Mouse (Mus musculus): ENCODE data around the gene Cer1. TPM values are rescaled to one million over a fixed set of nuclear protein-coding genes. Genes with fewer than 3 reads are reported as not detected.

Gene Cer1
- 0.24 and 0.25 TPM in 2 replicates for polyA plus RNA-seq (2015; fragmentation: Nextera tagmentation; extraction: Ambion mirVana)

DNA sequence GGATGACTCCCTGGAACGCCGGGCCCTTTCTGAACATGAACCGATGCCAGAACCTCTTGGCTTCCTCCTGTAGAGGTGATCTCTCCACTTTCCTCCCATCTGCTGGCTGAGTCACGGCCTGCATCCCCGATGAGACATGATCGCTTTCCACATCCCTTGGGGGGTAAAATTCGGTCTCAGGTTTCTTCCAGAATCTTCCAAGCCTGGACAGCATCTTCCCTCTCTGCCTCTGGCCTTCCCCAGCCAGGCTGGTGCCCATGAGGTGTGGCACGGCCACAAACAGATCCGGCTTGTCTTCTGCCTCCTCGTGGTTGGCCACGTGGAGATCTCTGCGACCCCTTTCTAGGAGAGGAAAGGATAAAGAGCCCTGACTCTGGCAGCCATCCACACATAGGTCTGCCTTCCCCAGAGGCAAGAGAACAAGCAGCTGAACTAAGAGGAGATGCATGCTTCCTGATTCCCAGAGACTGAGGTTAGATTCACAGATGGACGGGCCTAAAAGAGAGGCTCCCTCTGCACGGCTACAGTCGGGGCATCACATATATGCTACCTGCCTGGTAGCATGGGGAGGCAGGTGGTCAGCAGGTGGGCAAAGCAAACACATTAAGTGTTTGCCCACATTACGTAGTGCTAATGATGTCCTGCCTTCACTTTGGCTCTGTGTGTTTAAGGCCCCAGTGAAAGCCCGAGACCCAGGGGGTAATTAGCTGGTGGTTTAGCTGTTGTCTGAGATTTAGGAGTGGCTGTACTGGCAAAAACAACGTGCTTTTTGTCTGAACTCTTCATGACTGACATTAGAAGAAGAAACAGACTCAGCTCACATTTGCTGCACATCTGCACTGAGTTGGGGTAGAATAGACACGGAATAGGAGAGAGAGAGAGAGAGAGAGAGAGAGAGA, at the start of gene Cer1:
Gene Cer1, minus strand, starts transcription at position 513 of the 899 bp plus-strand sequence.
- no peak for ATAC-seq (ENCODE audit: low read depth)

DNA sequence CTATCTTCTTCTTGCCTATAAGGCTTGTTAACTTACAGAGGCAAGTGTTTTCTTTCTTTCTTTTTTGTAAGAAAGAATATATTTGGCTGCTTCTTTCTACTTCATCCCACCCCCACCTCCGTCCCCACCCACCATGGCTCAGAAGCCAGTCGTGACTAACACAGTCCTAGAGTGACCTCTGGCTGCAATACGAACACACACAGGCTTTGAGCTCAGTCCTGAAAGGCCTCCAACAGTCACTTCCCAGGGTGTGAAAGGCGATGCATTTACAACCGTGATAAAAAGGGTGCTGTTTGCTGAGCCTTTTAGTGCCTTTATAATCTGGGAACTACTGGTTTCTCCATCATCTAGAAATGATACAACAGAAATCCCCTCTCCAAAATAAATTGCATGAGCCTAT, 49.4 kb upstream of the Cer1 start:
- no peak overlapping the region for H3K27ac ChIP-seq (ENCODE audit: low read length)
- H3K27me3 ChIP-seq (ENCODE audit: control insufficient read depth, insufficient read depth, low read depth, low read length), result no peaks in the 10 kb centered on the region
- H3K36me3 ChIP-seq (ENCODE audit: control insufficient read depth, insufficient read depth, low read length), result no peaks in the 10 kb centered on the region
- WGBS, result 19% methylated on average over 5 of the region's 5 CpGs
- no peak overlapping the region; the same call in 1 of the 2 replicates for H3K4me2 ChIP-seq (ENCODE audit: low read depth, low read length)
- no peaks in the 10 kb centered on the region for H3K4me1 ChIP-seq (replicated peaks; ENCODE audit: control insufficient read depth, insufficient read depth, low read length)
- H3K4me3 ChIP-seq (ENCODE audit: low read length), result no peak overlapping the region
- no peaks in the 10 kb centered on the region for H3K9me3 ChIP-seq (ENCODE audit: control insufficient read depth, low read length)
- no peak overlapping the region for H3K9ac ChIP-seq (ENCODE audit: low read length)
- ATAC-seq (ENCODE audit: low read depth), result peak; percentile 87

More for the DNA sequence above, at the start of gene Cer1:
- Histone ChIP-seq H3K36me3 (ENCODE audit: control insufficient read depth, insufficient read depth, low read length) (no peaks in the 10 kb centered on the region), H3K27ac (ENCODE audit: low read length) (no peak within 1 kb of the TSS), H3K4me1 (replicated peaks; ENCODE audit: control insufficient read depth, insufficient read depth, low read length) (peaks cover 4% of the 10 kb centered on the region; the same call in 1 of the 2 replicates), H3K9me3 (ENCODE audit: control insufficient read depth, low read length) (no peaks in the 10 kb centered on the region), H3K27me3 (ENCODE audit: control insufficient read depth, insufficient read depth, low read depth, low read length) (no peaks in the 10 kb centered on the region), H3K4me2 (ENCODE audit: low read depth, low read length) (no peak within 1 kb of the TSS), H3K9ac (ENCODE audit: low read length) (no peak within 1 kb of the TSS), H3K4me3 (ENCODE audit: low read length) (no peak within 1 kb of the TSS)
- WGBS, result 53% methylated on average over 18 of the region's 19 CpGs

- Histone ChIP-seq H3K36me3 (ENCODE audit: control insufficient read depth, insufficient read depth, low read length) (no peaks in the 10 kb centered on the region), H3K4me1 (replicated peaks; ENCODE audit: control insufficient read depth, insufficient read depth, low read length) (no peaks in the 10 kb centered on the region), H3K9ac (ENCODE audit: low read length) (peak overlapping the region; percentile 30; the same call in 1 of the 2 replicates), H3K9me3 (ENCODE audit: control insufficient read depth, low read length) (no peaks in the 10 kb centered on the region), H3K27ac (ENCODE audit: low read length) (no peak overlapping the region), H3K4me3 (ENCODE audit: low read length) (peak overlapping the region; percentile 28), H3K4me2 (ENCODE audit: low read depth, low read length) (peak overlapping the region; percentile 31), H3K27me3 (ENCODE audit: control insufficient read depth, insufficient read depth, low read depth, low read length) (no peaks in the 10 kb centered on the region)
- peak; percentile 64; the same call in 1 of the 2 replicates for ATAC-seq (ENCODE audit: low read depth)
- 17% methylated on average over 14 of the region's 14 CpGs for WGBS
Measured at GRCm38 (mm10) chr4:82933698-82934210, 48.8 kb upstream of the Cer1 start.

DNA sequence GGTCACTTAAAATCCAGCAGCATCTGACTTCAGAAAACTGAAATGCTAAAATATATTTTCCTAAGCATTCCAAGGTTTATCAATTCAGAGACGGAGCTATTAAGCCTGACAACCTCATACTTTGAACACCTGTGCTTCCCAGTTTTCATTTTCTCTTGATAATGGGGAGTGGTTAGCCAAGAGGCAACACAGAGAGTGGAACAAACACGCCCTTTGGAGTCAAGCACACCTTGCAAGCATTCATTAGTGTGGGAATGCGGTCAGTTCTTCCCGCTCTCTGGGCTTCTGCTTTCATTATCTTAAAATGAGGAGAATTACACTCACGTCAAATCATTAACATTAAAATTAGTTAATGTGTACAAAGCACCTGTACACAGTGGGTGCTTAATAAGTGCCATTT, 45.1 kb upstream of the Cer1 start:
- ATAC-seq (ENCODE audit: low read depth), result no peak
- Histone ChIP-seq H3K4me2 (ENCODE audit: low read depth, low read length) (no peak overlapping the region), H3K9ac (ENCODE audit: low read length) (no peak overlapping the region), H3K4me1 (replicated peaks; ENCODE audit: control insufficient read depth, insufficient read depth, low read length) (no peaks in the 10 kb centered on the region), H3K27ac (ENCODE audit: low read length) (no peak overlapping the region), H3K4me3 (ENCODE audit: low read length) (no peak overlapping the region), H3K36me3 (ENCODE audit: control insufficient read depth, insufficient read depth, low read length) (peaks cover 5% of the 10 kb centered on the region; the same call in 1 of the 2 replicates), H3K9me3 (ENCODE audit: control insufficient read depth, low read length) (no peaks in the 10 kb centered on the region), H3K27me3 (ENCODE audit: control insufficient read depth, insufficient read depth, low read depth, low read length) (no peaks in the 10 kb centered on the region)
- WGBS, result 64% methylated on average over 5 of the region's 5 CpGs

GRCm38 (mm10) chr4:82921962-82922361, 37.0 kb upstream of the Cer1 start:
- 45% methylated on average over 4 of the region's 4 CpGs for WGBS
- no peaks in the 10 kb centered on the region for H3K36me3 ChIP-seq (ENCODE audit: control insufficient read depth, insufficient read depth, low read length)
- H3K9me3 ChIP-seq (ENCODE audit: control insufficient read depth, low read length), result no peaks in the 10 kb centered on the region
- H3K9ac ChIP-seq (ENCODE audit: low read length), result no peak overlapping the region
- H3K4me3 ChIP-seq (ENCODE audit: low read length), result no peak overlapping the region
- H3K27ac ChIP-seq (ENCODE audit: low read length), result no peak overlapping the region
- H3K4me1 ChIP-seq (replicated peaks; ENCODE audit: control insufficient read depth, insufficient read depth, low read length), result peaks cover 7% of the 10 kb centered on the region; the same call in 1 of the 2 replicates
- no peaks in the 10 kb centered on the region for H3K27me3 ChIP-seq (ENCODE audit: control insufficient read depth, insufficient read depth, low read depth, low read length)
- no peak overlapping the region for H3K4me2 ChIP-seq (ENCODE audit: low read depth, low read length)
- ATAC-seq (ENCODE audit: low read depth), result no peak

GRCm38 (mm10) chr4:82918625-82919024, 33.7 kb upstream of the Cer1 start:
- no peaks in the 10 kb centered on the region for H3K9me3 ChIP-seq (ENCODE audit: control insufficient read depth, low read length)
- H3K4me2 ChIP-seq (ENCODE audit: low read depth, low read length), result no peak overlapping the region
- peaks cover 3% of the 10 kb centered on the region; the same call in 1 of the 2 replicates for H3K36me3 ChIP-seq (ENCODE audit: control insufficient read depth, insufficient read depth, low read length)
- peaks cover 20% of the 10 kb centered on the region for H3K4me1 ChIP-seq (replicated peaks; ENCODE audit: control insufficient read depth, insufficient read depth, low read length)
- no peaks in the 10 kb centered on the region for H3K27me3 ChIP-seq (ENCODE audit: control insufficient read depth, insufficient read depth, low read depth, low read length)
- H3K4me3 ChIP-seq (ENCODE audit: low read length), result no peak overlapping the region
- 65% methylated on average over 2 of the region's 2 CpGs for WGBS
- no peak overlapping the region for H3K9ac ChIP-seq (ENCODE audit: low read length)
- no peak for ATAC-seq (ENCODE audit: low read depth)
- no peak overlapping the region for H3K27ac ChIP-seq (ENCODE audit: low read length)

- no peak for ATAC-seq (ENCODE audit: low read depth)
- peaks cover 20% of the 10 kb centered on the region for H3K4me1 ChIP-seq (replicated peaks; ENCODE audit: control insufficient read depth, insufficient read depth, low read length)
- H3K27me3 ChIP-seq (ENCODE audit: control insufficient read depth, insufficient read depth, low read depth, low read length), result no peaks in the 10 kb centered on the region
- H3K27ac ChIP-seq (ENCODE audit: low read length), result no peak overlapping the region
- H3K4me2 ChIP-seq (ENCODE audit: low read depth, low read length), result no peak overlapping the region
- no peaks in the 10 kb centered on the region for H3K9me3 ChIP-seq (ENCODE audit: control insufficient read depth, low read length)
- no peak overlapping the region for H3K9ac ChIP-seq (ENCODE audit: low read length)
- no peak overlapping the region for H3K4me3 ChIP-seq (ENCODE audit: low read length)
- H3K36me3 ChIP-seq (ENCODE audit: control insufficient read depth, insufficient read depth, low read length), result peaks cover 3% of the 10 kb centered on the region; the same call in 1 of the 2 replicates
- WGBS, result 45% methylated on average over 5 of the region's 5 CpGs
Measured at GRCm38 (mm10) chr4:82916678-82917050, 31.7 kb upstream of the Cer1 start.

- Histone ChIP-seq H3K4me1 (replicated peaks; ENCODE audit: control insufficient read depth, insufficient read depth, low read length) (peaks cover 20% of the 10 kb centered on the region), H3K36me3 (ENCODE audit: control insufficient read depth, insufficient read depth, low read length) (peaks cover 3% of the 10 kb centered on the region; the same call in 1 of the 2 replicates), H3K9me3 (ENCODE audit: control insufficient read depth, low read length) (no peaks in the 10 kb centered on the region), H3K4me3 (ENCODE audit: low read length) (no peak overlapping the region), H3K27me3 (ENCODE audit: control insufficient read depth, insufficient read depth, low read depth, low read length) (no peaks in the 10 kb centered on the region), H3K4me2 (ENCODE audit: low read depth, low read length) (peak overlapping the region; percentile 39), H3K27ac (ENCODE audit: low read length) (peak overlapping the region; percentile 35; the same call in 1 of the 2 replicates), H3K9ac (ENCODE audit: low read length) (no peak overlapping the region)
- no peak for ATAC-seq (ENCODE audit: low read depth)
- 38% methylated on average over 14 of the region's 14 CpGs for WGBS
Measured at GRCm38 (mm10) chr4:82916003-82916677, 31.2 kb upstream of the Cer1 start.

DNA sequence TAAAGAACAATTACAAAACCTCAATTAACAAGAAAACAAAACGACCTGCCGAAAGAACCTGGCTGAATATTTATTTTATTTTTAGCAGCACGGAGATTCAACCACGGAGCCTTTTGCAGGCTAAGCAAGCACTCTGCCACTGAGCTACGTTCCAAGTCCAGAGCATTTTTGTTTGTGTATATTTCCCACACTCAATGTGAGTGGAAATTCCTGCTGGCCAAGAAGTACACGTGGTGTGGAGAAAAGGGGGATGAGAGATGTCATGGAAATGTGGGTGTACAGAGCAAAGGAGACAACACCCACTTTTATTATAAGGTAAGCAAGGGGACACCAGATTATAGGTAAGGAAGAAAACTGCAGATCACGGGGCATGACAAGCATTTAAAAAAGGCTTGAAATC, 30.6 kb upstream of the Cer1 start:
- Histone ChIP-seq H3K4me1 (replicated peaks; ENCODE audit: control insufficient read depth, insufficient read depth, low read length) (peaks cover 20% of the 10 kb centered on the region), H3K27me3 (ENCODE audit: control insufficient read depth, insufficient read depth, low read depth, low read length) (no peaks in the 10 kb centered on the region), H3K4me3 (ENCODE audit: low read length) (no peak overlapping the region), H3K9ac (ENCODE audit: low read length) (no peak overlapping the region), H3K27ac (ENCODE audit: low read length) (peak overlapping the region; percentile 35), H3K9me3 (ENCODE audit: control insufficient read depth, low read length) (no peaks in the 10 kb centered on the region), H3K4me2 (ENCODE audit: low read depth, low read length) (peak overlapping the region; percentile 39), H3K36me3 (ENCODE audit: control insufficient read depth, insufficient read depth, low read length) (peaks cover 3% of the 10 kb centered on the region; the same call in 1 of the 2 replicates)
- peak; percentile 70; the same call in 1 of the 2 replicates for ATAC-seq (ENCODE audit: low read depth)
- WGBS, result 24% methylated on average over 7 of the region's 7 CpGs

Data from lung, embryonic 16.5 days (tissue).